Mouse (Mus musculus): ENCODE data around the gene Foxn2.
"Not testable (repeated sequence)": the region's sequence is repeated elsewhere in the genome, so short reads cannot be mapped to it uniquely, and the experiment has no call there.

Gene Foxn2

GRCm38 (mm10) chr17:88442661-88443060, 2.1 kb downstream of the Foxn2 start:
- no peak for DNase-seq

GRCm38 (mm10) chr17:88443186-88443585, 2.7 kb downstream of the Foxn2 start:
- DNase-seq: no peak

GRCm38 (mm10) chr17:88458079-88458478, 17.6 kb downstream of the Foxn2 start:
- peak; percentile 72 for DNase-seq

DNA sequence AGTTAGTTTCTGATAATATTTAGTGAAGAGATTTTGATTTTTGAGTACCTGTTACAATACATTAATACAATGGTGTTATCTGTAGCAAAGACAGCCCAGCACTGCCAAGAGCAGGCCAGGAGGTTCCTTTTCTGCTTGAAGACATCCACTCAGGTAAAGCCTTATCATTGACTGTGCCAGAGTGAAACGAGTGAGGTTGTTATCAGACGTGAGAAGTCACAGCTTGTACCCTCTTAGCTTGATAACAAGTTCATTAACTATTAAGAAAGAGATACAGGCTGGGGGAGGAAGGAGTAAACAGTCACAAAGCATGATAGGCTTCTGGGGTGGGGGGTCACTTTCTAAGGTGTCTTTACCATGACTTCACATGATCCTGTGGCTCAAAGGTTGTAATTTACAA, 19.0 kb downstream of the Foxn2 start:
- no peak for DNase-seq

DNA sequence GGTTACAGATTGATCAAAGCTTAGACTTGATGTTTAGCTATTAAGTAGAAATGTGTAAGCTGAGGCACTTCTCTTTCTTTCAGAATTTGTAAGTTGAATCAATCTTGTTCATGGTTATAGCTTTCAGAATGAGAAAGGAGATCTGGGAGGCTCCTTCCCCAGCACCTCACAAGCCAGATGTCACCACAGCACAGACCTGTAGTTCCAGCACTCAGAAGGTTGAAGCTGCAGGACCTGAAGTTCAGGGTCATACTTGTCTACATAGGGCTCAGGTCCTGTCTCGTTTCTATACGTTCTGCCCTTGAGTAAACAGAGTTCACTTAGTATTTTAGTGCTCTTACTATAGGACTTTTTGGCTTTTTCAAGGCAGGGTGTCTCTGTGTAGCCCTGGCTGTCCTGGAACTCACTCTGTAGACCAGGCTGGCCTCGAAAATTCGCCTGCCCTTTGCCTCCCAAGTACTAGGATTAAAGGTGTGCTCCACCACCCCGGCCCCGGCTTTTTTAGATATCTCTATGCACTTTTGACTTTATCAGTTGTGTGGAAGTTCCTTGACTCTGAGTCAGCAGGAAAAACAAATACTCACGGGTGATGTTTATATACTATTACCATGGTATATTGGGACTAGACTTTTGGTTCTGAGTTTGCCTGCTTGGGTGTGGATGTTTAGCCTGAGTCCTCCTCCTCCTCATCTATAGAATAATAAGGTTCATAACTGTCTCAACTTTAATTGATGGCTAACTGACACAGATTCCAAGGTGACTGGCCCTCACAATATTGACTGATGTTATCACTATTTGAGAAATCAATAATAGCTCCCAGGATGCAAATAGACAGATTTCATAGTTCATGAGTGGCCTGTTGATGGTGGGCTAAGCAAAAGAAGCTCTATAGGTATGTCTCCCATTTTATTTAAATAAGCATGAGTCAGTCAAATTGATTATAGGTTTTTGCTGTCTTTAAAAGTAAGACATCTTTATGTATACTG, 19.7 kb downstream of the Foxn2 start:
- no peak for DNase-seq

GRCm38 (mm10) chr17:88462658-88463057, 22.1 kb downstream of the Foxn2 start:
- peak; percentile 87 for DNase-seq

- no peak for DNase-seq
Observed at GRCm38 (mm10) chr17:88466591-88466990, 26.1 kb downstream of the Foxn2 start.

DNA sequence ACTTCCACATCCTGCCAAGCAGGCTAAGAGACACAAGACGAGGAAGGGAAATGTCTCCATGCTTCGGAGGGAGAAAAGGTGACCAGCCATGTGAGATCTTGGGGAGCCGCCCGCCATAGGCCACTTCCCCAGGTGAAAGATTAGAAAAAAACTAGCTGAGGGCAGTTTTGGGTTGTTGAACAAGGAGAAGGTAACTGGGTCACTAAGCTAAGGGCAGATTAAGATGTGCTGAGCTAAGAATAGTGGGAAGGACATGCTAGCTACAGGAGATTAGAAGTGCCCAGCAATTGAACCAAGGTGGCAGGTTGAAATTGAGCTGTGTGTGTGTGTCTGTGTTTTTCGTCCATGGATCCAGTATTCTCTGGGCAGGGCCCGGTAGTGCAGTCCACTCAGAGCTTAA, 27.2 kb downstream of the Foxn2 start:
- no peak for DNase-seq

DNA sequence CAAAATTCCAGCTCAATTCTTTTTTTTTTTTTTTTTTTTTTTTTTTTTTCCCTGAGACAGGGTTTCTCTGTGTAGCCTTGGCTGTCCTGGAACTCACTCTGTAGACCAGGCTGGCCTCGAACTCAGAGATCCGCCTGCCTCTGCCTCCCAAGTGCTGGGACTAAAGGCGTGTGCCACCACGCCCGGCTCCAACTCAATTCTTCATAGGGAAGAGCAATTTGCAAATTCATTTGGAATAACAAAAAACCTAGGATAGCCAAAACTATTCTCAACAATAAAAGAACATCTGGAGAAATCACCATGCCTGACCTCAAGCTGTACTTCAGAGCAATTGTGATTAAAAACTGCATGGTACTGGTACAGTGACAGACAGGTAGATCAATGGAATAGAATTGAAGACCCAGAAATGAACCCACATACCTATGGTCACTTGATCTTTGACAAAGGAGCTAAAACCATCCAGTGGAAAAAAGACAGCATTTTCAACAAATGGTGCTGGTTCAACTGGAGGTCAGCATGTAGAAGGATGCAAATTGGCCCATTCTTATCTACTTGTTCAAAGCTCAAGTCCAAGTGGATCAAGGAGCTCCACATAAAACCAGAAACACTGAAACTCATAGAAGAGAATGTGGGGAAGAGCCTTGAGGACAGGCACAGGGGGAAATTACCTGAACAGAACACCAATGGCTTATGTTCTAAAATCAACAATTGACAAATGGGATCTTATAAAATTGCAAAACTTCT, 28.3 kb downstream of the Foxn2 start:
- DNase-seq: not testable (repeated sequence)

DNA sequence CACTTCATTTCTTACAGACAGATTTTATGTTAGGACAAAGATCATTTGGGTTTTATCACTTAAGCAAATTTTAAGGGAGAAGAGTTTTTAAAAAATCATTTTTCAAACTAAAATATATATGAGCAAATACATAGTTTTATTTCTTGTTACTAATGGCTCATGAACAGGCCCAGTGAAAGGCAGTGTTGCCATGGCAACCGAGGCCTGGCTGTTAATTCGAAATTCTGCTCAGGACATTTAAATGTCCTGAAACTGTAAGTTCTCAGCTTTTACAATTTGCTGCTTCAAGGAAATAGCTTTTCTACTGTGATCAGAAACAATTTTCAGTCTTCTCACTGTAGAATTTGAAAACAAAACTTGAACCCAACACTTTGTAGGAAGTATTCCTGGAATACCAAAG, 33.3 kb downstream of the Foxn2 start:
- no peak for DNase-seq

DNA sequence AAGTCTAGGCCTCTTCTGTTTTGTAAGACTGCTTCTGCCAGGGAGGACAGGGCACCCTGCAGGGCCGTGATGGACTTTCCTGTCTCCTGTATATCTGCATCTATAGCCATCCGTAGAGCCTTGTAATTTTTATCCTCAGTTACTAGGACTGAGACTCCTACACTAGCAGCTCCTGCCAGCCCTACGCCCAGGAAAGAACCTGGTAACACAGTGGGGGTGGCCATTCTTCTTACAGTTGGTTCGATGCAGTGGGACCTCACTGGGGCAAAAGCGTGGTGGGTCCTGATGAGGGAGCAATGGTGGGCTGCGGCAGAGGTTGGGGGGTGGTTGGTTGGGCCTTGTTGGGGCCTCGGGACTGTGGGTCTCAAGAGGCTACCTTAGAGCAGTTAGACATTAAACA, 36.7 kb downstream of the Foxn2 start:
- no peak for DNase-seq

DNA sequence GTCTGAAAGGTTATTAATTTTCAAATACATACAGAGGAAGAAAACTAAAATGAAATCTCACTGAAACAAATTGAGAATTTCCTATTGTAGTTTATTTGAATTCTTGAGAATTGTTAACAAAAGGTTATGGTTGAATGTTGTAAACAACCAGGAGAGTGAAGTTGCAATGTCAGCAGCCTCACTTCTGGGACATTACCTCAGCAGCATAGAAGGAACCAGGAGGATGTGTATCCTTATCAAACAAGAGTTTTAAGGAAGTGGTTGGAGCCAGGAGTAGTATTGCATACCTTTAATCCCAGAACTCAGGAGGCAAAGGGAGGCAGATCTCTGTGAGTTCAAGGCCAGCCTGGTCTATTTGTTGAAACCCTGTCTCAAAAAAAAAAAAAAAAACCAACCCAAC, 37.2 kb downstream of the Foxn2 start:
- DNase-seq: no peak

- DNase-seq: no peak
Observed at GRCm38 (mm10) chr17:88479040-88479439, 38.5 kb downstream of the Foxn2 start.

- no peak for DNase-seq
Observed at GRCm38 (mm10) chr17:88480369-88480768, 39.9 kb downstream of the Foxn2 start.

GRCm38 (mm10) chr17:88481062-88481461, 40.6 kb downstream of the Foxn2 start:
- DNase-seq: no peak

- DNase-seq: no peak
Observed at GRCm38 (mm10) chr17:88481587-88481986, 41.1 kb downstream of the Foxn2 start.

GRCm38 (mm10) chr17:88484539-88484938, 44.0 kb downstream of the Foxn2 start:
- no peak for DNase-seq

DNA sequence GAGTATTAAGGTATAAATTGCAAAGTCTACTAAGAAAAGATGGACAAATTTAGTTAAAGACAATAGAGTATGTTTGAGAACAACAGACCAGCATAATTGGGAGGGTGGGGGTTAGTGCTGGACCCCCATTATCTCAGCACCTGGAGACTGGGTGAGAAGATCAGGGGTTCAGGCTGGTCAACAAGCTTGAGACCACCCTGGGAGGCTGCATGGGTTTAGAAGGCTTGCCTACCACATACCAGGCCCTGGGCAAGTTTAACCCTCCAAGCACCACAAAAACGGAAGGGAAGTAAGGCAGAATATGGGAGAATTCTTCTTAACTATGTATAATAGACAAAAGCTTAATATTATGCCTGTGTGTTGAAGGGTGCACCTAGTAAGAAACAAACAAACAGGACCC, 44.4 kb downstream of the Foxn2 start:
- DNase-seq: no peak

DNA sequence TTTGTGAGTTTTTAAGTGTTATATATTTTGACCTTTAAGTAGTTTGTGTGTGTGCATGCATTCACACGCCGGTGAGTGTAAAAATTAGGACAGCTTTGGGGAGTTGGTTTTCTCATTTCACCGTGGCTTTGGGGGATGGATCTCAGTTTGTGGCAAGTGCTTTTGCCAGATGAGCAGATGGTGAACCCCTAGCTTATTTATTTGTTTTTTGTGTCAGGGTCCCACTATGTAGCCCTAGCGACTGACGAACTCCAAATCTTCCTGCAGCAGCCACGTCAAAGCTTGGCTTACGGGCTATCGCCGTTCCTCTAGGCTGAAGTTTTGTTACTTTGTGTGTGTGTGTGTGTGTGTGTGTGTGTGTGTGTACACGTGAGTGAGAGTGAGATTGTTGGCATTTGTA, 50.0 kb downstream of the Foxn2 start:
- no peak for DNase-seq

DNA sequence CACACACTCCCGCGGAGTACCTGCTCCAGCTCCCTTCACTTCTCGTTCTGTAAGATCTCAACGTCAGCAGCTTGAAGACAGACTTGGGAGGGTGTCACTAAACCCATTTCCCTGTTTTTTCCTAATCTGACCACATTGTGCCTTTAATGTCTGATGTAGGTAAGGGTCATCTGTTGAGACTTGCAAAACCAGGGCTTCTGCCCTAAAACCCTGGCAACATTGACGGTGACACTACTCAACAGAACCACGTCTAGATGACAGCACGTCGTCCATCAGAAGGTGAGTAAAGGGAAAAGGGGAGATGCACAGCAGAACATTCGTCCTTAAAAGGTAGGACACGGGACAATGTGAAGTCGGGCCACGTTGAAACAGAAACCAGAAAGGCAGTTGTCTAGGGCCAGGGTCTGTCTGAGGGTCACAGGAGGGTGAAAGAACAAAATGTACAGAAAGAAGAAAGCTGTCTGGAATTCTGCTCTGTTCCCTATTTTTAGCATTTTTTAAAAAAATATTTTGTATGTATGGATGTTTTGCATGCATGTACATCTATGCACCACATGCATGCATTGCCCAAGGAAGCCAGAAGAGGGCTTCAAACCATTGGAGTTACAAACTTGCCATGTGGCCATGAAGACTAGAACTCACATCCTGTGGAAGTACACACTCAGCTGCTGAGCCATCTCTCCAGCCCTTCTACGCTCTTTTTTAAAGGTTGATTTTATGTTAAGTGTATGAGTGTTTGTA, 51.0 kb downstream of the Foxn2 start:
- DNase-seq: peak; percentile 23

- no peak for DNase-seq
Observed at GRCm38 (mm10) chr17:88492107-88492460, 51.6 kb downstream of the Foxn2 start.

GRCm38 (mm10) chr17:88493551-88493950, 53.0 kb downstream of the Foxn2 start:
- no peak for DNase-seq

GRCm38 (mm10) chr17:88494121-88494771, 53.7 kb downstream of the Foxn2 start:
- DNase-seq: no peak

Measured in lung, postnatal 36 days (tissue).